Mouse (Mus musculus) lung, embryonic 14.5 days (tissue): ENCODE data around the gene Hexdc. TPM values are rescaled to one million over a fixed set of nuclear protein-coding genes. Genes with fewer than 3 reads are reported as not detected.

ENCODE experiments used
- ATAC-seq: fragments of 200-750 bp; cut with Nextera tagmentation; 2 replicates; pipeline ENCODE4 v1.8.0; 2017; ENCODE audit warnings: mild to moderate bottlenecking, moderate TSS enrichment, moderate library complexity; ENCODE audit not compliant: insufficient read depth
- DNase-seq: peaks from one replicate; pipeline ENCODE4 v3.0.0-alpha.2; 2015
- H3K27ac ChIP-seq: fragments of 300-500 bp; sonication (generic); 2 replicates; pipeline ENCODE4 v1.5.1; 2014; ENCODE audit warnings: low read depth, mild to moderate bottlenecking, moderate library complexity
- H3K27me3 ChIP-seq: fragments of 300-500 bp; sonication (generic); 2 replicates; pipeline ENCODE4 v1.6.1; 2014; ENCODE audit warnings: low read length, control low read depth; ENCODE audit not compliant: insufficient read depth
- H3K36me3 ChIP-seq: fragments of 300-500 bp; sonication (generic); 2 replicates; pipeline ENCODE4 v1.6.1; 2014; ENCODE audit warnings: control low read depth; ENCODE audit not compliant: insufficient read depth
- H3K4me1 ChIP-seq: fragments of 300-500 bp; sonication (generic); 2 replicates; pipeline ENCODE4 v1.6.1; 2014; ENCODE audit warnings: antibody characterized with exemption, control low read depth; ENCODE audit not compliant: insufficient read depth
- H3K4me2 ChIP-seq: fragments of 300-500 bp; sonication (generic); 2 replicates; pipeline ENCODE4 v1.6.1; 2014; ENCODE audit warnings: mild to moderate bottlenecking
- H3K4me3 ChIP-seq: fragments of 300-500 bp; sonication (generic); 2 replicates; pipeline ENCODE4 v1.5.1; 2014; ENCODE audit warnings: low read depth, low read length
- H3K9ac ChIP-seq: fragments of 300-500 bp; sonication (generic); 2 replicates; pipeline ENCODE4 v1.6.1; 2014
- H3K9me3 ChIP-seq: fragments of 300-500 bp; sonication (generic); 2 replicates; pipeline ENCODE4 v1.6.1; 2016; ENCODE audit warnings: low read depth, low read length, control low read depth
- CTCF ChIP-seq: IDR thresholded peaks from 2 replicates; pipeline ENCODE4 v1.5.1; 2016; ENCODE audit warnings: antibody characterized with exemption, low read depth
- whole genome bisulfite sequencing: fragments of 180-500 bp; shearing (Covaris S2); extraction: QIAGEN DNeasy Blood & Tissue Kit; methylation state at CpG from one replicate; pipeline ENCODE4 v1.1.7; 2014; 5-methylcytosine and 5-hydroxymethylcytosine counted together
- polyA plus RNA-seq: library from polyadenylated mRNA; unstranded; fragments of >200 nt; fragmentation: Nextera tagmentation; extraction: Ambion mirVana; gene quantifications from 2 replicates; pipeline ENCODE4 v1.2.1, GENCODE M21; 2014

The Hexdc gene
- polyA plus RNA-seq, 1 experiment from 2014 or later = 9.4 TPM

- no peak overlapping the region for H3K4me2 ChIP-seq
- no peak overlapping the region for H3K4me3 ChIP-seq
- WGBS = 86% methylated on average over 6 of the region's 6 CpGs
- DNase-seq (no peak), ATAC-seq (no peak)
- H3K27ac ChIP-seq = no peak overlapping the region
- H3K36me3 ChIP-seq = no peaks in the 10 kb centered on the region
- H3K4me1 ChIP-seq = no peaks in the 10 kb centered on the region
- no peaks in the 10 kb centered on the region for H3K27me3 ChIP-seq
- no peak for TF ChIP-seq CTCF
- no peak overlapping the region for H3K9ac ChIP-seq
- H3K9me3 ChIP-seq = no peaks in the 10 kb centered on the region
Measured at GRCm38 (mm10) chr11:121200781-121201180, 3.5 kb upstream of the Hexdc start.

- no peak overlapping the region for H3K4me3 ChIP-seq
- no peaks in the 10 kb centered on the region for H3K27me3 ChIP-seq
- no peak overlapping the region for H3K4me2 ChIP-seq
- DNase-seq (peak; percentile 83), ATAC-seq (no peak)
- 32% methylated on average over 11 of the region's 11 CpGs for WGBS
- no peaks in the 10 kb centered on the region for H3K36me3 ChIP-seq
- peak; percentile 72 for TF ChIP-seq CTCF
- H3K27ac ChIP-seq = peak overlapping the region; percentile 46
- no peak overlapping the region for H3K9ac ChIP-seq
- no peaks in the 10 kb centered on the region for H3K4me1 ChIP-seq
- no peaks in the 10 kb centered on the region for H3K9me3 ChIP-seq
Measured at GRCm38 (mm10) chr11:121201436-121202198, 2.6 kb upstream of the Hexdc start.

- no peak for ATAC-seq
- H3K9me3 ChIP-seq = no peaks in the 10 kb centered on the region
- H3K36me3 ChIP-seq = peaks cover 13% of the 10 kb centered on the region; the same call in 1 of the 2 replicates
- 0% methylated on average over 5 of the region's 5 CpGs for WGBS
- peak overlapping the region; percentile 82 for H3K4me2 ChIP-seq
- H3K4me1 ChIP-seq = no peaks in the 10 kb centered on the region
- no peak for TF ChIP-seq CTCF
- H3K4me3 ChIP-seq = peak overlapping the region; percentile 60
- H3K27ac ChIP-seq = no peak overlapping the region
- no peaks in the 10 kb centered on the region for H3K27me3 ChIP-seq
- 0 out of 2 replicates have a peak overlapping the region, but pooled peaks have one; percentile 1 for H3K9ac ChIP-seq
- no peak for DNase-seq
Measured at GRCm38 (mm10) chr11:121203859-121204160, 423 bp upstream of the Hexdc start.

DNA sequence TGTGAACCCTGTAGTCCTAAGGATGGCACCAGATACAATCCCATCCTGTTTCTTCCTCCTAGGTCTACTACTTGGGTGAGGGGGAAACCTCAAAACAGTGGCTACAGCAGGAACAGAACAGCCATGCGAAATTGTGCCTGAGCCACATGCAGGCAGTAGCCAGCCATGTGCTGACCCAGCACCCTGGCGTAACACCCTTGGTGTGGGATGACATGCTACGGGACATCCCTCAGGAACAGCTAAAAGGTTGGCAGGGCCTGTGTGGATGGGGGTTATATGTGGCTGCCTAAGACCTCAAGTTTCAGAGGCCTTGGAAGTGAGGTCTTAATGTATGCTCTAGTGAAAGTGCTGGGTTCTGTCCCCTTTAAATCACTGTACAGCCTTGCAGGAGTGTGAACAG is 12.6 kb downstream of the Hexdc start:
- WGBS = 91% methylated on average over 3 of the region's 3 CpGs

DNA sequence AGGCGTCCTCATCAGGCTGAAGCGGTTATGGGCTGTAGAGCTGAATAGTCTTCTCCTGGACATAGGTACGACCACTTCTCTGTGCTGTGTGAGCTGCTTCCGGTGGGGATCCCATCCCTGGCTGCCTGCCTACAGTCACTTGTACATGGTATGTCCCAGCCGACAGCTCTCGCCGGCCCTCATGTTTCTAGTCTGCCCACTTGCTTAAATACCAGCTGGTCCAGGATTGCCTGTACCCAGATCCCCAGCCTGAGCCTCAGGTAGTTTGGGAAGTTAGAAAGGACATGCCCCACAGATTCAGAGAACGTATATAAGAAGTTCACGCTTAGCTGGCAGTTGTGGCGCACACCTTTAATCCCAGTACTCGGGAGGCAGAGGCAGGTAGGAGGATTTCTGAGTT is 15.5 kb downstream of the Hexdc start:
- no peaks in the 10 kb centered on the region for H3K4me1 ChIP-seq
- 84% methylated on average over 11 of the region's 11 CpGs for WGBS
- DNase-seq (no peak), ATAC-seq (no peak)
- no peaks in the 10 kb centered on the region for H3K9me3 ChIP-seq
- no peak overlapping the region for H3K4me2 ChIP-seq
- H3K36me3 ChIP-seq = peaks cover 74% of the 10 kb centered on the region
- TF ChIP-seq CTCF = no peak
- H3K4me3 ChIP-seq = no peak overlapping the region
- H3K9ac ChIP-seq = no peak overlapping the region
- no peaks in the 10 kb centered on the region for H3K27me3 ChIP-seq
- H3K27ac ChIP-seq = no peak overlapping the region

More for the DNA sequence above, 12.6 kb downstream of the Hexdc start:
- H3K27ac ChIP-seq = no peak overlapping the region
- DNase-seq (no peak), ATAC-seq (no peak)
- no peak overlapping the region for H3K4me3 ChIP-seq
- H3K36me3 ChIP-seq = peaks cover 59% of the 10 kb centered on the region
- no peak for TF ChIP-seq CTCF
- H3K9ac ChIP-seq = no peak overlapping the region
- H3K4me2 ChIP-seq = no peak overlapping the region
- H3K9me3 ChIP-seq = no peaks in the 10 kb centered on the region
- H3K27me3 ChIP-seq = no peaks in the 10 kb centered on the region
- H3K4me1 ChIP-seq = no peaks in the 10 kb centered on the region

DNA sequence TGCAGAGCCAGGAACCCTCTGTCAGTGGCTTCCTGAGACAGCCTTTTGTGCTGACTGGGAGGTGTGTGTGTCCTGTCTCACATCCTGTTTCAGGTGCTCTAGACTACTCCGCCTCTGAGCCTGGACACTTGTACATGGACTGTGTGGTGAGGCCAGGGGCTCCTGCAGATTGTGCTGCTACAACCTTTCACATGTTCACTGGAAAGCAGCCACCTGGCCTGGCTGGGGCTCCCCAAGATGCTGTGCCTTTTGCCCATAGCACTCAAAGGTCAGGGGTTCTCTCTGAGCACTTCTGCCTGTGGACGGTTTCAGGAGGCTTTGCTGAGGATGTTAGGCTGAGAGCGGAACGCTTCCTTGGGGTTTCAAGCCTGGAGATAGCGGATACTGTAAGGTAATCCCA is 16.5 kb downstream of the Hexdc start:
- ATAC-seq = no peak
- peaks cover 84% of the 10 kb centered on the region for H3K36me3 ChIP-seq
- 81% methylated on average over 5 of the region's 5 CpGs for WGBS
- TF ChIP-seq CTCF = no peak
- H3K4me3 ChIP-seq = no peak overlapping the region
- H3K4me2 ChIP-seq = no peak overlapping the region
- no peaks in the 10 kb centered on the region for H3K9me3 ChIP-seq
- no peaks in the 10 kb centered on the region for H3K27me3 ChIP-seq
- H3K4me1 ChIP-seq = no peaks in the 10 kb centered on the region
- H3K27ac ChIP-seq = no peak overlapping the region
- DNase-seq = no peak
- no peak overlapping the region for H3K9ac ChIP-seq

GRCm38 (mm10) chr11:121221321-121222010 is 17.2 kb downstream of the Hexdc start:
- no peaks in the 10 kb centered on the region for H3K9me3 ChIP-seq
- no peaks in the 10 kb centered on the region for H3K4me1 ChIP-seq
- ATAC-seq (no peak), DNase-seq (no peak)
- no peak overlapping the region for H3K9ac ChIP-seq
- no peak overlapping the region for H3K4me2 ChIP-seq
- no peak overlapping the region for H3K4me3 ChIP-seq
- no peak for TF ChIP-seq CTCF
- H3K27me3 ChIP-seq = no peaks in the 10 kb centered on the region
- WGBS = 91% methylated on average over 6 of the region's 6 CpGs
- no peak overlapping the region for H3K27ac ChIP-seq
- peaks cover 91% of the 10 kb centered on the region for H3K36me3 ChIP-seq
